Mouse (Mus musculus) hindbrain, embryonic 11.5 days (tissue): Measurements from ENCODE around the gene Slc9a9. TPM values are rescaled to one million over a fixed set of nuclear protein-coding genes. Genes with fewer than 3 reads are reported as not detected.

Experiments
- ATAC-seq: fragments of 200-750 bp; cut with Nextera tagmentation; 2 replicates; pipeline ENCODE4 v1.8.0; 2017; ENCODE audit warnings: mild to moderate bottlenecking, moderate TSS enrichment, moderate library complexity; ENCODE audit not compliant: low FRiP score
- DNase-seq: peaks from one replicate; pipeline ENCODE4 v3.0.0-alpha.2; 2015; ENCODE audit warnings: low spot score
- H3K27ac ChIP-seq: fragments of 300-500 bp; sonication (generic); 2 replicates; pipeline ENCODE4 v1.5.1; 2014; ENCODE audit warnings: mild to moderate bottlenecking, low read depth, low read length
- H3K27me3 ChIP-seq: fragments of 300-500 bp; sonication (generic); 2 replicates; pipeline ENCODE4 v1.6.1; 2014; ENCODE audit warnings: mild to moderate bottlenecking, low read length, moderate library complexity, mixed read lengths; ENCODE audit not compliant: control insufficient read depth, insufficient read depth
- H3K36me3 ChIP-seq: fragments of 300-500 bp; sonication (generic); 2 replicates; pipeline ENCODE4 v1.6.1; 2014; ENCODE audit warnings: mild to moderate bottlenecking, low read length, moderate library complexity, mixed read lengths; ENCODE audit not compliant: control insufficient read depth, insufficient read depth
- H3K4me1 ChIP-seq: fragments of 300-500 bp; sonication (generic); replicated peaks from 2 replicates; pipeline ENCODE4 v1.6.1; 2014; ENCODE audit warnings: low read length, mixed read lengths; ENCODE audit not compliant: control insufficient read depth, insufficient read depth
- H3K4me2 ChIP-seq: fragments of 300-500 bp; sonication (generic); replicated peaks from 2 replicates; pipeline ENCODE4 v1.6.1; 2014; ENCODE audit warnings: mild to moderate bottlenecking, low read depth, low read length
- H3K4me3 ChIP-seq: fragments of 300-500 bp; sonication (generic); 2 replicates; pipeline ENCODE4 v1.5.1; 2014; ENCODE audit warnings: low read depth, low read length
- H3K9ac ChIP-seq: fragments of 300-500 bp; sonication (generic); 2 replicates; pipeline ENCODE4 v1.6.1; 2014; ENCODE audit warnings: low read depth, low read length
- H3K9me3 ChIP-seq: fragments of 300-500 bp; sonication (generic); 2 replicates; pipeline ENCODE4 v1.6.1; 2016; ENCODE audit warnings: low read length; ENCODE audit not compliant: control insufficient read depth
- WGBS: fragments of 180-500 bp; shearing (Covaris S2); extraction: QIAGEN DNeasy Blood & Tissue Kit; methylation state at CpG from one replicate; pipeline ENCODE4 v1.1.7; 2014; 5-methylcytosine and 5-hydroxymethylcytosine counted together
- polyA plus RNA-seq: library from polyadenylated mRNA; unstranded; fragments of >200 nt; fragmentation: Nextera tagmentation; extraction: Ambion mirVana; gene quantifications from 2 replicates; pipeline ENCODE4 v1.2.1, GENCODE M21; 2014

Gene Slc9a9
- polyA plus RNA-seq, 1 experiment from 2014 or later = 3.8 TPM

GRCm38 (mm10) chr9:95255844-95256243 is 586.1 kb downstream of the Slc9a9 start:
- WGBS = 89% methylated on average over 6 of the region's 6 CpGs
- no peak for ATAC-seq
- Histone ChIP-seq H3K27me3 (no peaks in the 10 kb centered on the region), H3K36me3 (no peaks in the 10 kb centered on the region), H3K9me3 (no peaks in the 10 kb centered on the region), H3K9ac (no peak overlapping the region), H3K4me2 (no peak overlapping the region), H3K4me3 (no peak overlapping the region), H3K4me1 (no peaks in the 10 kb centered on the region), H3K27ac (no peak overlapping the region)
- no peak for DNase-seq

- H3K4me2 ChIP-seq = no peak overlapping the region
- no peaks in the 10 kb centered on the region for H3K4me1 ChIP-seq
- no peak overlapping the region for H3K9ac ChIP-seq
- H3K4me3 ChIP-seq = no peak overlapping the region
- H3K36me3 ChIP-seq = no peaks in the 10 kb centered on the region
- DNase-seq (no peak), ATAC-seq (no peak)
- H3K9me3 ChIP-seq = no peaks in the 10 kb centered on the region
- 89% methylated on average over 21 of the region's 21 CpGs for WGBS
- H3K27me3 ChIP-seq = no peaks in the 10 kb centered on the region
- no peak overlapping the region for H3K27ac ChIP-seq
Measured at GRCm38 (mm10) chr9:95256680-95257316, 587.1 kb downstream of the Slc9a9 start.

GRCm38 (mm10) chr9:95262851-95263250 is 593.1 kb downstream of the Slc9a9 start:
- no peaks in the 10 kb centered on the region for H3K36me3 ChIP-seq
- H3K4me2 ChIP-seq = no peak overlapping the region
- H3K9ac ChIP-seq = no peak overlapping the region
- no peaks in the 10 kb centered on the region for H3K27me3 ChIP-seq
- no peak overlapping the region for H3K27ac ChIP-seq
- no peak for DNase-seq
- no peaks in the 10 kb centered on the region for H3K4me1 ChIP-seq
- H3K9me3 ChIP-seq = no peaks in the 10 kb centered on the region
- WGBS = 77% methylated on average over 3 of the region's 3 CpGs
- no peak for ATAC-seq
- H3K4me3 ChIP-seq = no peak overlapping the region

GRCm38 (mm10) chr9:95263867-95264509 is 594.3 kb downstream of the Slc9a9 start:
- 84% methylated on average over 9 of the region's 9 CpGs for WGBS
- no peaks in the 10 kb centered on the region for H3K4me1 ChIP-seq
- ATAC-seq (no peak), DNase-seq (no peak)
- H3K9me3 ChIP-seq = no peaks in the 10 kb centered on the region
- H3K36me3 ChIP-seq = no peaks in the 10 kb centered on the region
- no peak overlapping the region for H3K4me2 ChIP-seq
- H3K4me3 ChIP-seq = no peak overlapping the region
- no peak overlapping the region for H3K27ac ChIP-seq
- no peaks in the 10 kb centered on the region for H3K27me3 ChIP-seq
- no peak overlapping the region for H3K9ac ChIP-seq

GRCm38 (mm10) chr9:95266179-95266578 is 596.5 kb downstream of the Slc9a9 start:
- ATAC-seq = no peak
- Histone ChIP-seq H3K4me1 (no peaks in the 10 kb centered on the region), H3K27ac (no peak overlapping the region), H3K9ac (no peak overlapping the region), H3K9me3 (no peaks in the 10 kb centered on the region), H3K4me2 (no peak overlapping the region), H3K36me3 (no peaks in the 10 kb centered on the region), H3K27me3 (no peaks in the 10 kb centered on the region), H3K4me3 (no peak overlapping the region)
- WGBS = 59% methylated on average over 2 of the region's 2 CpGs
- DNase-seq = no peak

GRCm38 (mm10) chr9:95266924-95267323 is 597.2 kb downstream of the Slc9a9 start:
- no peak overlapping the region for H3K27ac ChIP-seq

GRCm38 (mm10) chr9:95279590-95280344 is 610.1 kb downstream of the Slc9a9 start:
- Histone ChIP-seq H3K4me2 (no peak overlapping the region), H3K36me3 (no peaks in the 10 kb centered on the region), H3K4me1 (no peaks in the 10 kb centered on the region), H3K9ac (no peak overlapping the region), H3K9me3 (no peaks in the 10 kb centered on the region), H3K27ac (no peak overlapping the region), H3K4me3 (no peak overlapping the region), H3K27me3 (no peaks in the 10 kb centered on the region)
- WGBS = 77% methylated on average over 10 of the region's 10 CpGs
- no peak for ATAC-seq
- no peak for DNase-seq

More at GRCm38 (mm10) chr9:95266924-95267323, 597.2 kb downstream of the Slc9a9 start:
- Histone ChIP-seq H3K36me3 (no peaks in the 10 kb centered on the region), H3K9me3 (no peaks in the 10 kb centered on the region), H3K4me1 (no peaks in the 10 kb centered on the region), H3K9ac (no peak overlapping the region), H3K4me2 (no peak overlapping the region), H3K4me3 (no peak overlapping the region), H3K27me3 (no peaks in the 10 kb centered on the region)
- WGBS = 66% methylated on average over 2 of the region's 2 CpGs
- DNase-seq = no peak
- ATAC-seq = no peak
